Mouse (Mus musculus): ENCODE measurements at regions not wholly inside any gene's neighbourhood (a gene's known extent, or its start where the extent isn't known, plus 50 kb on each side); places are given as distances from the start of the nearest gene placed in this dataset.
"Not testable (repeated sequence)": the region's sequence is repeated elsewhere in the genome, so short reads cannot be mapped to it uniquely, and the experiment has no call there.

- peak; percentile 45 to 70 for DNase-seq (ENCODE audit: low spot score in 2 of 2)
Observed at GRCm38 (mm10) chr12:17852138-17852537, 161.5 kb downstream of the Hpcal1 start.

DNA sequence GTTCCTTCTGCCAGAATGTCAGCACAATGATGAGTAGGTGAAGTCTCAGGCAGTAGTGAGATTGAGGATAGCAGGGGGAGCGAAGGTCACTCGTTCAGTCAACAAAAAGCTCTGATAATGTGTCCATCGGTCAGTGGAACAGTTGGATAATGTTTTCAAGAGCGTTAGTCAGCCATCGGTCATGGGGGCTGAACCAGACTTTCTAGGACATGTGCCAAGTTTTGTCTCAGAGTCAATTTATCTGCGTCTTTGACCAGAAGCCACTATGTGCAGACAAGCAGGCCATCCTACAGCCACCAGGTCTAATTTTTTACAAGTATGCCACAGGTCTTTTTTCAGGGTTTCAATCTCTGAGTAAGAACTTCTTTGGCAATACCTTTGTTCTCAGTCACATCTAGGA, 181.8 kb downstream of the Hpcal1 start:
- not testable (repeated sequence) for DNase-seq (ENCODE audit: low spot score in 2 of 2)

DNA sequence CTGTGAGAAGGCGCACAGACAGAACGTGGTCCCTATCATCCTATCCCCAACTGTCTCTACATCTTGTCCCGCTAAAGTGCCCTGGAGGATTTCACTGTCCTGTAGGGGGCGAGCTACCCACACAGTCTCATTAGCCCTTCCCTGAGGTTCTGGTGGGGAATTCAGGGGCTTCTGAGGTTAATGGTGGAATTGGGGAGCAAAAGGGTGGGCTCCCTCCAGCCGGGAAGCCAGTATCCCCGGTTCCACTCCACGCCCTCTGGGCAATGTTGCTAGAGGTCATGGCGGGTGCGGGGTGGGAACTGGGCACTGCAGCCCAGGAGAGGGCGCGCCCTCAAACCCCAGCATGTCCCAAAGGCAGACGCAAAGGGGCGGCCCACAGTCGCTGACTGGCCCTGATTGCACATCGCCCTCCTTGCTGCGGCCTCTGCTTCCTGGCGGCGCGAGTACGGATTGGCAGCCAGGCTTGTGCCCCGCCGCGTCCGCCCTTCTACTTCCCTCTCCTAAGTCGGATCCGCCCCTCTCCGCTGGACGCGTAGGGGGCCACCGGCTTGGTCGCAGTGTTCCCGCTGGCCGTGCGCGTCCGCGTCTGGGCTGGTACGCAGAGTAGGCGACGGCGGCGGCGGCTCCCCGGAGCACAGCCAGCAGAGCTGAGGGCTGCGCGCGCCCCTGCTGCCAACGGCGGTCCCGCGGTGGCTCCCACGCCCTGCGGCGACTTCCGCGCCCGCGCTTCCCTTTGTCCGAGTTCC, 190.9 kb downstream of the Hpcal1 start:
- peak; percentile 81 to 88 for DNase-seq (ENCODE audit: low spot score in 2 of 2)

GRCm38 (mm10) chr12:17882117-17883116, 191.8 kb downstream of the Hpcal1 start:
- peak in 1 of 2 experiments; percentile 3 for DNase-seq (ENCODE audit: low spot score in 2 of 2)

GRCm38 (mm10) chr12:17891663-17892310, 201.1 kb downstream of the Hpcal1 start:
- not testable (repeated sequence) for DNase-seq (ENCODE audit: low spot score in 2 of 2)

GRCm38 (mm10) chr12:17913058-17913457, 222.4 kb downstream of the Hpcal1 start:
- DNase-seq (ENCODE audit: low spot score in 2 of 2), result not testable (repeated sequence)

Measured in left cerebral cortex, adult 18-20 months (tissue).